Mouse (Mus musculus): ENCODE results near the gene Maats1. TPM values are rescaled to one million over a fixed set of nuclear protein-coding genes. Genes with fewer than 3 reads are reported as not detected.

Gene Maats1
- polyA plus RNA-seq, 1 experiment from 2014 or later: 1.0 TPM

Other genes with a start within 250 kb of the Maats1 start
- gene Nr1i2, start 47.3 kb downstream of the Maats1 start, polyA plus RNA-seq (2015; fragmentation: Nextera tagmentation; extraction: Ambion mirVana): not detected in 2 replicates
- 102 and 113 TPM in 2 replicates for gene Cox17, start 4.8 kb upstream of the Maats1 start, polyA plus RNA-seq (2015; fragmentation: Nextera tagmentation; extraction: Ambion mirVana)
- not detected in 2 replicates for gene Gm21987, start 4.9 kb upstream of the Maats1 start, polyA plus RNA-seq (2015; fragmentation: Nextera tagmentation; extraction: Ambion mirVana)
- 0.22 and 0.42 TPM in 2 replicates for gene Popdc2, start 20.1 kb upstream of the Maats1 start, polyA plus RNA-seq (2015; fragmentation: Nextera tagmentation; extraction: Ambion mirVana)
- 0.34 and 0.41 TPM in 2 replicates for gene Pla1a, start 91.0 kb upstream of the Maats1 start, polyA plus RNA-seq (2015; fragmentation: Nextera tagmentation; extraction: Ambion mirVana)
- 131 and 141 TPM in 2 replicates for gene Adprh, start 110.6 kb upstream of the Maats1 start, polyA plus RNA-seq (2015; fragmentation: Nextera tagmentation; extraction: Ambion mirVana)
- gene Cd80, start 113.4 kb upstream of the Maats1 start, polyA plus RNA-seq (2015; fragmentation: Nextera tagmentation; extraction: Ambion mirVana): 0.55 and 0.59 TPM in 2 replicates
- gene Timmdc1, start 180.5 kb upstream of the Maats1 start, polyA plus RNA-seq (2015; fragmentation: Nextera tagmentation; extraction: Ambion mirVana): 37.9 and 39.3 TPM in 2 replicates
- gene Poglut1, start 208.1 kb upstream of the Maats1 start, polyA plus RNA-seq (2015; fragmentation: Nextera tagmentation; extraction: Ambion mirVana): 66.1 and 66.2 TPM in 2 replicates
- gene Tmem39a, start 216.6 kb upstream of the Maats1 start, polyA plus RNA-seq (2015; fragmentation: Nextera tagmentation; extraction: Ambion mirVana): 38.4 and 41.5 TPM in 2 replicates